Mouse (Mus musculus) hematopoietic stem cell, adult 5-6 weeks (primary cell): ENCODE measurements around the gene Ccdc155. TPM values are rescaled to one million over a fixed set of nuclear protein-coding genes. Genes with fewer than 3 reads are reported as not detected.

Experiments used
- ATAC-seq, 2 experiments: fragments of 125-278 bp in 1 of 2; replicated peaks in 1 of 2; 2 replicates each; pipeline ENCODE4 v1.8.0; 2016 to 2017; ENCODE audit warnings: inconsistent platforms in 2 of 2, mild to moderate bottlenecking in 2 of 2, moderate number of reproducible peaks in 2 of 2, low read depth in 1 of 2, moderate TSS enrichment in 1 of 2; ENCODE audit not compliant: low FRiP score in 2 of 2, poor library complexity in 2 of 2, severe bottlenecking in 2 of 2, insufficient read depth in 1 of 2, low TSS enrichment in 1 of 2
- total RNA-seq: library from RNA; stranded (forward); fragments of 172-1452, 232-1000 nt; gene quantifications from 2 replicates; pipeline ENCODE4 v1.2.3, GENCODE M21; 2017

The Ccdc155 gene
- total RNA-seq, result 0.60 and 0.75 TPM in 2 replicates

DNA sequence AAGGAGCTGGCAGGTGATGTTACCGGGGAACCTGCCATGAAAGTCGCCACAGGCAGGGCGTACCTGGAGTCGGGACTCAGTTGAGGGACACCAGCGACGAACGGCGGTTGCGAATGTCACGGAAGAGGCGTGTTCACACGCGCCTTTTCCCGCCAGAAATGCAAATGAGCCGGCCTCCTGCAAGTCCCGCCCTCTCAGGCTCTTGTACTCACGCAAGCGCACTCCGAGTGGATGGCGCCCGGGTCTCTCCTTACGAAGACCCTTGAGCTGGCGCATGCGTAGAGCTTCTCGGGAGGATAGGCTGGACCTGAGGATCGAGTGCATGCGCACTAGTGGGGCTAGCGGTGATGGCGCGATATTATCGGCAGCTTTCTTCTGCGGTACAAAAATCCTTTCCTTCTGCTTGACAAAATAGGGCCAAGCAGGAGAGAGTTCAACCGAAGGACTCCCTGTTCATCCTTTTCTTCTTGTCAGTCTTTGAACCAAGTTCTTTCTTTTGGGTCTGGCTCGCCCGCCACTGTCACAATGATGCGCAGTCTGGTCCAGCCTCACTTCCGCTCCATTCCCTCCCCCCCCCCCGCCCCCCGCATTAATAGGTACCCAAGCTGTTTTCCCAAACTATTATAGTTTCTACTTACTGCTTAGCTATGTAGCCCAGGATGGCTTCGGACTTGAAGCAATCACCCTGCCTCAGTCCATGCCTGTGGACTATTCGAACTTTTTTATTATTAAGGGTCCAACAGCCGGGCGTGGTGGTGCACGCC lies at the start of gene Ccdc155:
Gene Ccdc155, minus strand, starts transcription at position 513 of the 764 bp plus-strand sequence.
- ATAC-seq, result peak; percentile 90 to 94

DNA sequence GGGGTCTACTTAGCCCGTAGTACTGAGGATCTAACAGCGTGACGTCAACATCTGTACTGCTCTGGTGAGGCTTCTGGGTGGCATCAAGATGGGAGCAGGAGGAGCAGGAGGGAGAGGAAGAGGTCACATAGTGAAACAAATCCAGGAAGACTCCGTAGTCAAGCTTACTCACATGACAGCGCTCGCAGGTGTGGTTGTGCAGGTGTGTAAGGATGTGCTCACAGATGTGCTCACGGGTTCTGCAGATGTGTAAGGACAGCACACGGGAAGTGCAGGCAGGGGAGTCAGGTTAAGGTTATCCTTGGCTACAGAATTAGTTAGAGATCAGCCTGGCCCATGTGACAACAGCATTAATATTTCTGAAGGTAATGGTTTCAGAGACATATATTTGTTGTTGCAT lies 49.1 kb upstream of the Ccdc155 start:
- ATAC-seq, result no peak

DNA sequence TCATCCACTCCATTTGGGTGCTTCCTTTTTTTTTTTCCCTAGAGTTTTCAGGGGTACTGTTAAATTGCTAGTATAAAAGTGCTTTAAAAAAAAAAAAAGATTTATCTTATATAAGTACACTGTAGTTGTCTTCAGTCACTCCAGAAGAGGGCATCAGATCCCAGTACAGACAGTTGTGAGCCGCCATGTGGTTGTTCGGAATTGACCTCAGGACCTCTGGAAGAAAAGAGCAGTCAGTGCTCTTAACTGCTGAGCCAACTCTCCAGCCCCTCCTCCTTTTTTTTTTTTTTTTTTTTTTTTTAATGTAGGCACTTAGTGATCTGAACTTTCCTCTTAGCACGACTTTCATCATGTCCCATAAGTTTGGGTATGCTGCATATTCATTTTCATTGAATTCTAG lies 43.0 kb upstream of the Ccdc155 start:
- ATAC-seq, result no peak

DNA sequence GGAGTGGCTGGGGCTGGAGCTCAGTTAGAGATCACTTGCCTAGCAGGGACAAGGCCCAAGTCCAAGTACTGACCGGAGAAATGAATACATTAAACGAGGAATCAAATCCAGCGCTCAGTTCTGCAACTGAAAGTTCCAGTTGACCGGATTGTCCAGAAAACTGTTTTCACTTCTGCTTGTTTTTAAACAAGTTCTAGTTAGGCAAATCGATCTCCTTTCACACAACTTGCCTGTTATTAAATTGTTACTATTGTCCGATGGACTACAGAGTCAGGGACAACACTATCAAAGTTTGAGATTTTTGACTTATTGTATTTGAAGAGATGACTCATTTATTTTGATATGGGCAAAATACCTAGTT lies 36.7 kb upstream of the Ccdc155 start:
- ATAC-seq, result no peak

DNA sequence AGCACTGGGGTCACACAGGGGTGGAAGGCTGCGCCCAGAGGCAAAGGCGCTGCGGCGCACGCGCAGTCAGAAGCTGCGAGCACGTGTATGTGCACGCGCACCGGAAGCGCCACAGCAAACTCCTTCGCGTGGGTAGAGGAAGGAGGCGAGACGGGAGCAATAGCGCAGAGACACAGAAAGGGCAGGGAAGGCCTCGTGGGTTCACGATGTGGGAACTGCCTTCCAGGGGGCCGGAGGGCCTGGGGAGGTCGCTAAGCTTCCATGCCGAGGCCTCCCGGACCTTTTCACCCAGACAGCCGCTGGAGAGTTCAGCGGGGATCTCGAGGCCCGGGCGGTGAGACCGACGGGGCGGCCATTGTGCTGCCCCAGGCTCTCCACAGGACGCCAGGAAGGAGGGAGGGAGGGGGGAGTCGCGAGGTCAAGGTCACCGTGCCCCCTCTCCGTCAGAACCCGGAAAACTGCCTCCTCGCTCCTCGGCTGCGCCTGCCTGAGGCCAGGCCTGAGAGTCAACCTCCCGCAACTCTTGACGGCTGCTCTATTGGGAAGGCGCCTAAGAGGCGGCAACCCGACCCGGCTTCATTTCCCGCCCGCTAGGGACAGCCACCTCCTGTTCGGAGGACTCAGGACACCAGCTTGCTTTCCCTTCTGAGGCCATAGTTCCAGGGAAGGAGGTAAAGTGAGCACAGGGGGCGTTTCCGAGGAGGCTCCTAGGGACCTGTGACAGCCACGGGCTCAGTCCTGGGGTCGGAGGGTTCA lies 36.1 kb upstream of the Ccdc155 start, which contains the start of gene Slc6a16:
Gene Slc6a16, plus strand, starts transcription at position 453 of the 756 bp plus-strand sequence.
- no peak for ATAC-seq

DNA sequence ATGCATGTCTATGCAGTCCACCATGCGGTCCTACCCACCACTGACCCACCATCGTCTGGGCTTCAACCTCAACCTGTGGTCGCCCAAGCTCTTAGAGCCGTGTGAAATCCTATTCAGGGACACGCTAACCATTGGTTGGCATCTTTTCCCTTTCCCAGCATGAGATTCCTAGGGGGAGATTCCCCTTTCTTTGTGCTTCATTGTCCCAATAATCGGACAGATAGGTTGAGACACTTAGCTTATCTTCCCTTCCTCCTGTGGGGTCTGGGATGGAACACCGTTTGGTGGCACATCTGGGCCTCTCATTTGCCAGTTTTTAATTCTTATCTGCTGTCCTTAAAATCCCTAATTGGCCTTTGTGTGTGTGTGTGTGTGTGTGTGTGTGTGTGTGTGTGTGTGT lies 35.4 kb upstream of the Ccdc155 start:
- ATAC-seq, result no peak

DNA sequence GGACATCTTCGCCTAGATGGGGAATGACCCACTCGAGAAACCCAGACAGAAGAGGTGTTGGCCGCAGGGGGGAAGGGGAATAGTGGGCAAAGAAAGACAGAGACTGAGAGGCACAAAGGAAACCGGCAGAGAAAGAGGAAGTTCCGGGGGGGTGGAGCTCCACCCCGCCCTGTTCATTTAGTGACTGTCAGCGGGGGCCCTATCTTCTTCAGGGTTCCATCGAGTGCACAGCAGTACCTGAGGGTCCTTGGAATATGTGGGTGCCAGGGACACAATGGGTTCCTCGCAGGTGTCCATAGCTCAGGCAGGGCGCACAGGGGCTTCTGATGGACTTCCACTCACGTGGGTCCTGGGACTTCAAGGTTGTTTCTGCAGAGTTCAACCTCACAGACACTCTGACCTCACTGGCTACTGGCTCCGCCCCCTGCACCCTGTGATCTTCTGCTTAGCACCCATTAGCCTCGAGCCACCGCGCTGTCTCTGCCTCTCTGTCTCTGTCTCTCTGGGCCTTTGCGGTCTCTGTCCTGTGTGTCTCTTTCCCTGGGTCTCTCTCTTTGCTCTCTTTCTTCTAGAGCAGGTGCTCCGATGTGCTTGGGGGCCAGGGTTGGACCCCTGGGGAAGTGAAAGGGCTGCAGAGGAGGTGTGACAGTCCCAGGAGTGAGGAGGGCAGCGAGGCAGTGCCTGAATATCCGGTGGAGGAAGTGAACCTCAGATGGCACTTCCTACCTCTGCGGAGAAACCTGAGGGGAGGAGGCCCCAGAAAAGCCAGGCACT lies 34.2 kb upstream of the Ccdc155 start, which contains the start of gene Cd37:
Gene Cd37, minus strand, starts transcription at position 393 of the 774 bp plus-strand sequence.
- ATAC-seq, result peak; percentile 68 to 77

DNA sequence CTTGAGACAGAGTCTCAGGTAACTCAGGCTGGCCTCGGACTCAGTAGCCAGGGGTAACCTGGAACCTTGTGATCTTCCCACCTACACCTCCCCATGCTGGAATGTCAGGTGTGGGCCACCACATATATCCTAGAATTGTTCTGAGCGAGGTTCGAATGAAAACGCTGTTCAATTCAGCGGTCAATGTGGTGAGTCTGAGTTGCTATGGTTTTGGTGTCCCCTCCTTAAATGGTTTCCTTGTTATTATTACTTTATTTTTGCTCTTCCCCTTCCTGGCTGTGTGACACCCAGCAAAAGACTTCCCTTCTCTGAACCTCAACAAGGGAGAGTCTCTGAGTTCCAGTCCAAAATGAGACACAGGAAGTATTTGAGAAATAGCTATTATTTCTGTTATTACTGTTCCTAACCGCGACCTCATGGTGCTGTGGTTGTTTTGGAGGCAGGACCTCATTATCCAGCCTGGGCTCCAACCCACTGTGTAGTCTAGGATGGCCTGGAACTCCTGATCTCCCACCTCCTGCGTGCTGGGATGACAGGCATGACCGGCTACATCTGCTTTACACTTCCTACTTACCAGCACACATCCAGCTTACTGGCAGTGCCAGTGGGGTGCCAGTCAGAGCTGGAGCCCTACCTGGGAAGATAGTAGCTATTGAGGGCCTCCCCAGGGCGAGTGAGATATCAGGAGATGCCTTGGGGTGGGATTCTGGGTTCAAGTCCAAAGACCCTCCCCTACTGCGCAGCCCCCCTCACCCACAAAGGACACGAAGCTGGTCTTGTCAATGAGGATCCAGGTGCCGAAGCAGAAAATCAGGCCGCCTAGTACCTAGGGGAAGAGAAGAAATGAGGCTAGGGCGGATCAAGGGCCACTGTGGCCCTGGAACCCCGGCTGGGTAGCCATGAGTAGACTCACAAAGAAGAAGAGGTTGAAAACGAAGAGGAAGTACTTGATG lies 33.3 kb upstream of the Ccdc155 start:
- ATAC-seq, result peak in 1 of 2 experiments; percentile 11; a peak in 3 of 4 replicates

DNA sequence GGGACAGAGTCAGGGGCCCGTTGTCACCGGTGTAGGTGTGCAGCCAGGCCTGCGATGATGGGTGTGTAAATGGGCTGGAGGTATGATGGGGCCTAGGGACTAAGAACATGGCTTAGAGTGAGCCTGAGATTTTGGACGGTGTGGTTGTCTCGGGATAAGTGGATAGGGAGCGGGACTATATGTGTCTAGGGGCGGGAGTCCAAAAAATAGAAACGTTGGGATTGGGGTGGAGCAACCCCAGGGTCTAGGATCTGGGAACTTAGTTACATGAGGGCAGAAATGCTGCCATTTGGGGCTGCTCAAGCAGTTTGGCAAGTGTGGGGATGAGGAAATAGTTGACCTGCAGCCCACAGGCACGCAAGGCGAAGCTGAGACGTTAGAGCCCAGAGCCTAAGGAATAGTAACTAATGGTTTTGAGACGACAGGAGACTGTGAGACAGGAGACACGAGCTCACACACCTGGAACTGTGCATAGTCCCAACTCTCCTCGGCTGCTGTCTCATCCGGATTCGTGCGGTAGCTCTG lies 31.0 kb upstream of the Ccdc155 start:
- ATAC-seq, result no peak

DNA sequence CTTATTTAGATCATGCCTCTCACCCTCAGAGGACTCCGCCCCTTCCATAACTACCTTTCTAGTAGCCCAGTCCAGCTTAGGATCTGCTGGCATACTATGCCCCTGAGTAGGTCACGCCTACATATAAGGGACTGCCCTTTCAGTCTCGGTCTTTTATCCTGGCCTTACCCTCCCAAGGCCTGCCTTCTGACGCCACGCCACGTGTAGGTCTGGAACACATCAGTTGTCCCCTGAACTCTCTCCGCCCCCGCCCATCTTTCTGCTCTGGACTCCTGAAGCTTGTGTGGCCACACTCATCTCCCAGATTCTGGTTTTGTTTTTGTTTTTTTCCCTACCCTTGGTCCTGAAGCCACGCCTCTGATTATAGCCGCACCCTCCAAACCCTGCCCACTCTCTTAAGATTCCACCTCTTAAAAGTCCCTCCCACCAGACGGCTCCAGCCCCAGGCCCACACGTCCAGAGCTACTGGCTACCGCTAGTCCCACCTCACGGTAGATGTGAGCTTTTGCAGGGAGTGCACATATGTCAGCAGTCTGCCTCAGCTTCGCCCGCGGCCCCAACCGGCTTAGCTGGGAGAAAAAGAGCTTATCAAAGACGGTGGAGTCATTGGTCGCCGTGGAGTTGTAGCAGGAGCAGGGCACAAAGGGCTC lies 30.4 kb upstream of the Ccdc155 start:
- no peak for ATAC-seq

DNA sequence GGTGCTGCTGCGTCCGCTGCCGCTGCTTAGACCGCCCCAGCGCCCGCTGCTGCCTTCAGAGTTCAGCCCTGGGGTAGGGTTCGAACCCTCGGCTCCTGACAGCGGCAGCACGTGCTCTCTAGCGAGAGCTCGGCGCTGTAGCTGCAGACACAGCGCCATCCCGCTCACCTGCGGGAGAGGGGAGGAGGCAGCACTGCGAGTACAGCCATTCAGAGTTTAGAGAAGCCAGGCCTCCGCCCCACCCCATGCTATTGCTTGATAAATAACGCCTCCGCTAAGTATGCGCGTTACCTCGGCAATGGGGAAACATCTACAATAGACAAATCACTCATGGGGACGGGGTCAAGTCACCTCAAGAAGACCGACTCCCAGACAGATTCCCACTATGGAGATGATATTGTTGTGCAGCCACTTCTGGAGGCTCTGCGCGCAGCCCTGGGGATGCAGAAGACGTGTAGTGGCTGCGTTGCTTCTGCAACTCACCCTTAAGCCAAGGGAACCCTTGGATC lies 29.7 kb upstream of the Ccdc155 start:
- ATAC-seq, result no peak

DNA sequence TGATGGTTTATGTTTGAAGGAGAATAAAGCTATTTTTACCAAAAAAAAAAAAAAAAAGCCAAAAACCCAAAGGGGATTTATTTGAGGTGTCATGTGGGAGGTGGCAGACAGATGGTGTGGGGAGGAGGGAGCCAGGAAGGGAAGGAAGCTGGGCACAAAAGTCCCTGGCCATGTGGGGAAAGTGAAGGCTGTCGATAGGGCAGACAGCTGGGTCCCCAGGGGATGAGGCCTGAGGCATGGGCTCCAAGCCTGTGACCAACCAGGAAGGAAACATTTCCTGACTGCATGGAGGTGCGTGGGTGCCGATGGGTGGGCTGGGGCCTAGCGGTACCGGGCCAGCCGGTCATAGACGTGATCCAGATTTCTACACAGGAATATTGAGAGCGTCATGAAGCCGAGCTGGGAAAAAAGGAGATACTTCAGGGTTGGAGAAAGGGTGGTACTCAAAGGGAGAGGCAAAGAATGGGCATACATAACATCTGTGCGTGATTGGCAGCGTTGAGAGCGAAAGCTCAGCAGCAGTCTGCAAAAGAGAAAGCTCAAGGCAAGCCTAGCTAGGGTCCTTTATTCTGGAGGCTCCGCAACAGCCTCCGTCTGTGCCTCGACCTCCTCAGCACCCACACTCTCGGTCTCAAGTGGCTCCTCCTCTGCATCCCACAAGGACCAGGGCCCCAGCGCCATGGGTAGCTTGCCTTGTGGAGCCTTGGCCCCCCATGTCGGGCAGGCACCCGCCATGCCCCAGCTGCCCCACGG lies 29.1 kb upstream of the Ccdc155 start:
- peak; percentile 7 to 40; a peak in 2 of 4 replicates for ATAC-seq

DNA sequence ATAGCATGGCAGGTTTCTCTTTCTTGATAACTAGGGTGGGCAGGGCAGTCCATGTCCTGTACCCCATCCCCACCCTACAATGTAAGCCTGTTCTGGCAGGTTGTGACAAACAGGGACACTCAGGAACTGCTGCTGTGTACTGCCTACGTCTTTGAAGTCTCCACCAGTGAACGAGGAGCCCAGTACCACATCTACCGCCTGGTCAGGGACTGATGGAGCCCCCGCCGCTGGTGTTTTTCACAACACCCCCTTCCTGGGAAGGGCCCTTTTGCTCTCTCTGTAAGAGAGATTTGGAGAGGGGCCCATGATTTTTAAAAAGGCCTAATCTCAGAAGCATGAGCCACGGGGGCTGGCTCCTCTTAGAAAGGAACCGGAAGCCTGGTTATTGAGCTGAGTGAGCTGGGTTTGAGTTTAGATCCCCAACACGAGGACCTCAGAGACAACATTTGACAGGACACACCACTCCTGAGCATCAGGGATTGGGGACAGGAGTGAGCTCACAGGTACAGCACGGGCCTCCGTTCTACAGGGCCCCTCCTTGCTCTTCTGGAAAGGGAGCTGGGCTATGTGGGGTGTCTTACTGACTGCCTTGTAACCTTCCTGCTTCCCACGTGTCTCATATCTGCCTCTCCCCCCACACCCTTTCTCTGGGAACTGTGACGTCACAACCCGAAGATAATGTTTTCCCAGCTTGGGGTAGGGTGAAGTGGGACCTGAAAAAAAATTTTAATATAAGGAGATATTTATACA lies 28.2 kb upstream of the Ccdc155 start:
- ATAC-seq, result no peak

DNA sequence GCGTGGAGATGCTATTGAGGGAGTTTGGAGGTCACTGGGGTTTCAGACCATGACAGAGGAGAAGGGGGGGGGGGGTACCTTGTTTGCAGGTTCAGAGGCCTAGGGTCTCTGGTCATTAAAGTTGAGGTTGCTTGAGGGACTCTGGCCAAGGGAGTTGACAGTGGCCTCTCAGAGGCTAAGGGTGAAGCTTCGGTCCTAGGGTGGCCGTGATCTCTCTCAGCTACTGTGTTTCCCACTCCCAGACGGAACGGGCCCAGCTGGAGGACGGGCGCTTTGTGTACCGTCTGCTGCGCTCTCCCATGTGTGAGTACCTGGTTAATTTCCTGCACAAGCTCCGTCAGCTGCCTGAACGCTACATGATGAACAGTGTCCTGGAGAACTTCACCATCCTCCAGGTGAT lies 27.2 kb upstream of the Ccdc155 start:
- no peak for ATAC-seq

DNA sequence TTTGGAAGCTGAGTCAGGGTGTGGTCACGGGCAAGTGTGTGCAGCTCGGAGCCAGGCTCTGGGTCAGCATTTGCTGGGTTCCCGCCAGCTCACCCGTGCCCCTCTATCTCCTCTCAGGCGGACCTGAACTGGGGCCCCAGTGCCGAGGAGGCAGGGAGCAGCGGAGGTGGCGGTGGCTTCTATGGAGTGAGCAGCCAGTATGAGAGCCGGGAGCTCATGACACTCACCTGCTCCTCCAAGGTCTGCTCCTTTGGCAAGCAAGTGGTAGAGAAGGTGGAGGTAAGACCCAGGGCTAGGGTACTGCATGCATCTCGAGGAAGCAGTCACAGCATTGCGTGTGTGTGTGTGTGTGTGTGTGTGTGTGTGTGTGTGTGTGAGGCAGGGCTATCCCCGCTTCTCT lies 26.5 kb upstream of the Ccdc155 start:
- ATAC-seq, result no peak
